Mouse (Mus musculus) brown adipose tissue, adult 24 weeks (tissue): ENCODE results near the gene Fam83b. TPM values are rescaled to one million over a fixed set of nuclear protein-coding genes. Genes with fewer than 3 reads are reported as not detected.

ENCODE experiments used
- H3K27ac ChIP-seq: fragments of 200-500 bp; replicated peaks from 2 replicates; pipeline ENCODE4 v1.5.1; 2012; ENCODE audit warnings: low read depth, mild to moderate bottlenecking, low read length
- H3K4me1 ChIP-seq: fragments of 200-500 bp; 2 replicates; pipeline ENCODE4 v1.6.1; 2012; ENCODE audit warnings: low read length, mixed read lengths; ENCODE audit not compliant: control insufficient read depth, insufficient read depth, insufficient read length
- H3K4me3 ChIP-seq: fragments of 200-500 bp; 2 replicates; pipeline ENCODE4 v1.5.1; 2012; ENCODE audit warnings: low read depth, mild to moderate bottlenecking, low read length, moderate library complexity; ENCODE audit not compliant: insufficient read depth
- polyA plus RNA-seq: library from polyadenylated mRNA; stranded (reverse); fragments of >200 nt; gene quantifications from 2 replicates; pipeline ENCODE4 v1.2.4, GENCODE M21; 2012; ENCODE audit not compliant: missing spikeins, insufficient read depth, insufficient read length

Fam83b gene
- polyA plus RNA-seq = not detected in 2 replicates

- no peak within 1 kb of the TSS for H3K27ac ChIP-seq
- 0 out of 2 replicates have a peak, but pooled peaks cover 2% of the 10 kb centered on the region for H3K4me1 ChIP-seq
- peak within 1 kb of the TSS; percentile 29 for H3K4me3 ChIP-seq
Measured at GRCm38 (mm10) chr9:76566515-76567280, at the start of gene Fam83b. TSS of gene Fam83b (minus strand) at chr9:76567116.

DNA sequence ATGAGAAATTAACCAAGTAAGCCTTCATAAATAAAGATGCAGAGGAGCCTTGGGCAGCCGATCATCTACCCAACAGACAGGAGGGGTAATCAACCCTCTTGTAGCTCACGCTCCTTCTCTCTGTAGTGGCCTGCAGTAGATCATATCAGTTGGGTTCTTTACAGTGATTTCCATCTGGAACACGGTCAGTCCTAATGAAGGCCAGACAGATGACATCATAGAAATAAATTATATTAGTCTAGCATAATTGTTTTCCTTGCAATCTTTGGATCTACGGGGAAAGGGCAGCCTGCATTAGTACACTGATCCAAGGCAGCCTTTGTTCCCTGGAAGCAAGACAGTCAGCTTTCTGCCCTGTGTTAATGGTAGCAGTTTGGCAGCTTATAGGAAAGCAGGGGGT, 47.2 kb upstream of the Fam83b start:
- Histone ChIP-seq H3K27ac (no peak overlapping the region), H3K4me3 (no peak overlapping the region), H3K4me1 (no peaks in the 10 kb centered on the region)

- Histone ChIP-seq H3K4me3 (no peak overlapping the region), H3K4me1 (no peaks in the 10 kb centered on the region), H3K27ac (no peak overlapping the region)
Measured at GRCm38 (mm10) chr9:76603744-76604143, 36.8 kb upstream of the Fam83b start.

DNA sequence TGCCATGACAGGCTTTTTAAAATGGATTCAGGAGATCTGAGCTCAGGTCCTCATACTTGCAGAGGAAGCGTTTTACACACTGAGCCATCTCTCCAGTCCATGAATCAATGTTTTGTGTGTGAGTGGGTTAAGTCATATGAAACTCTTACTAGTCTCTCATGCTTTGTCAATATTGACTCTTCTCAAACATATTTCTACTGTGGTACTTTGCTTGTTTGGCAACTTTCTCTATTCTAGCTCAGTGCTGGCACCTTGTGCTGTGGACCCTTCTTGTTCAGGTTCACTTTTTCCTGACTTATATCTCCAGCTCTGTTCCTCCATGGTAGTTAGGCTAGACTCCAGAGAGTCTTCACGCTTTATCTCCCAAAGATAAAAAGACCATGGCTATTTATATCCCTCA, 36.0 kb upstream of the Fam83b start:
- H3K4me1 ChIP-seq = no peaks in the 10 kb centered on the region
- no peak overlapping the region for H3K27ac ChIP-seq
- H3K4me3 ChIP-seq = no peak overlapping the region

- no peak overlapping the region for H3K27ac ChIP-seq
- no peak overlapping the region for H3K4me3 ChIP-seq
Measured at GRCm38 (mm10) chr9:76597395-76597794, 30.5 kb upstream of the Fam83b start.

GRCm38 (mm10) chr9:76593841-76594240, 26.9 kb upstream of the Fam83b start:
- no peaks in the 10 kb centered on the region for H3K4me1 ChIP-seq
- no peak overlapping the region for H3K4me3 ChIP-seq
- no peak overlapping the region for H3K27ac ChIP-seq

More at GRCm38 (mm10) chr9:76597395-76597794, 30.5 kb upstream of the Fam83b start:
- no peaks in the 10 kb centered on the region for H3K4me1 ChIP-seq

DNA sequence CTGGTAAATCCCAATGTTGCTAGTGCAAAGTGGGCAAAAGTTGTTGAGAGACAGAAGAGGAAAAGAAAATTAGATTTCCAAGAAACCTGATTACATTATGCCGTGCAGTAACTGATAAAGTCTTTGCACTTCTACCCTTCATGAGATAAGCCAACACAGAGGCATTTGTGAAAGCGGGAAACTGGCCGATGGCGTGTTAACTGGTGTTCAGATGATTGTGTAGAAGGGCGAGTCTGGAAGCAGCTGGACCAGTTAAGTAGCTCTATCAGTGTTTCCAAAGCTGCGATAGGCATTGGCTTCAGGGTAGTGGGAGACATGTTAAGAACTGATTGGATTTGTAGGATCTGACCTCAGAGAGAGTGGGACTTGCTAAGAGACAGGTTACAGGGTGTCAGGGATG, 17.0 kb upstream of the Fam83b start:
- Histone ChIP-seq H3K27ac (no peak overlapping the region), H3K4me1 (no peaks in the 10 kb centered on the region), H3K4me3 (no peak overlapping the region)

DNA sequence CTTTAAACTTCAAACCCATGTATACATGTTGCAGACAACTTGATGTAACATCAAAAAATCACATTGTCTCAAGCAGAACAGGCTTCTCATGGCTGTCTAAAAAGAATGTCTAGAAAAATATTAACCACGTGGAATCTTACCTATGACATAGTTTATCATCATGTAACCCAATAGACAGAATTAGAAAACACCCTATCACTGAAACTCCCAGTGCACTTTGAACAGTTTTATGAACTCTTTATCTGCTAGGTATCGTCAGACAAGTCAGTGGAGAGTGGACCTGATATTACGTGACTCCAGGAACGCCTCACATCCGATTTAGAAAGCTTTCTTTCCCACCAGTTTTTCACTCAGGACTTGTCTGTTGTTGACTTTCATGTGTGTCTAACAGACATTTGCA, 15.1 kb upstream of the Fam83b start:
- no peaks in the 10 kb centered on the region for H3K4me1 ChIP-seq
- H3K27ac ChIP-seq = no peak overlapping the region
- no peak overlapping the region for H3K4me3 ChIP-seq

DNA sequence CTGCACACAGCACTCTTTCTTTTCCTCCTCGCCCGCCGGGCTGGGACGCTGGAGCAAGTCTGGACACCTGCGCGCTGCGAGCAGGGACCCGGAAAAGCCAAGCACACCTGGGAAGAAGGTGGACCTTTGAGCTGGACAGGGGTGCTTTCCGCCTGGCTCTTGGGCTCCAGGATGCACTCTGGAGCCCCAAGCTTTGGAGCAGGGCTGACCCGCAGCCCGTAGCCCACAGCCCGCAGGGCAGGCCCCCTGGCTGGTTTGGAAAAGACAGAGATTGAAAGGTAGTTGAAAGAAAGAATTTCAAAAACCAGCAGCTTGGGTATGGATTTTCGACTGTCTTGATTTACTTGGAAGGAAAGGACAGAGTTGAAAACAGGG, 352 bp upstream of the Fam83b start:
- Histone ChIP-seq H3K27ac (no peak overlapping the region), H3K4me1 (0 out of 2 replicates have a peak, but pooled peaks cover 2% of the 10 kb centered on the region), H3K4me3 (peak overlapping the region; percentile 29)

- no peak overlapping the region for H3K27ac ChIP-seq
- 0 out of 2 replicates have a peak, but pooled peaks cover 2% of the 10 kb centered on the region for H3K4me1 ChIP-seq
- no peak overlapping the region for H3K4me3 ChIP-seq
Measured at GRCm38 (mm10) chr9:76565656-76566055, 1.3 kb downstream of the Fam83b start.

- H3K4me3 ChIP-seq = no peak overlapping the region
- no peak overlapping the region for H3K27ac ChIP-seq
- H3K4me1 ChIP-seq = 0 out of 2 replicates have a peak, but pooled peaks cover 2% of the 10 kb centered on the region
Measured at GRCm38 (mm10) chr9:76564071-76564470, 2.8 kb downstream of the Fam83b start.

GRCm38 (mm10) chr9:76562794-76563193, 4.1 kb downstream of the Fam83b start:
- 0 out of 2 replicates have a peak, but pooled peaks cover 2% of the 10 kb centered on the region for H3K4me1 ChIP-seq
- no peak overlapping the region for H3K27ac ChIP-seq
- H3K4me3 ChIP-seq = no peak overlapping the region

GRCm38 (mm10) chr9:76559240-76559639, 7.7 kb downstream of the Fam83b start:
- Histone ChIP-seq H3K4me3 (no peak overlapping the region), H3K27ac (no peak overlapping the region), H3K4me1 (no peaks in the 10 kb centered on the region)

DNA sequence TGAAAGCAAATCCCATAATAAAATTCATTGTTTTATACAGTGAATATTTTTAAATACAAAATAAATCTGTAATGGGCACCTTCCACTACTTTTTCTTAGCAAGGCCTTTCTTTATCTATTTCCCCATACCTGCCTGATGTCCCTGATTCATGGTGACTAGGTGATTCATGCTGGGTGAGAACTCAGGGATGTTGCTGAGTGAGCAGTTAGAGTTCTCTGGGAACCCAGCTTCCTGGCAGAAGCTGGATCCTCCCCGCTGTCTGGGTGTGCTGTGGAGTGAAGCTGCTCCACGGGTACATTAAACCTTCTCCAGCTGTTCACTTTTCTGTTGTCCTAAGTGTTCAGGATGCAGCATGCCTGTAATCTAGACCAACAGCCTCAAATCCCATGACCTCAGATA, 13.2 kb downstream of the Fam83b start:
- no peaks in the 10 kb centered on the region for H3K4me1 ChIP-seq
- H3K4me3 ChIP-seq = no peak overlapping the region
- no peak overlapping the region for H3K27ac ChIP-seq

DNA sequence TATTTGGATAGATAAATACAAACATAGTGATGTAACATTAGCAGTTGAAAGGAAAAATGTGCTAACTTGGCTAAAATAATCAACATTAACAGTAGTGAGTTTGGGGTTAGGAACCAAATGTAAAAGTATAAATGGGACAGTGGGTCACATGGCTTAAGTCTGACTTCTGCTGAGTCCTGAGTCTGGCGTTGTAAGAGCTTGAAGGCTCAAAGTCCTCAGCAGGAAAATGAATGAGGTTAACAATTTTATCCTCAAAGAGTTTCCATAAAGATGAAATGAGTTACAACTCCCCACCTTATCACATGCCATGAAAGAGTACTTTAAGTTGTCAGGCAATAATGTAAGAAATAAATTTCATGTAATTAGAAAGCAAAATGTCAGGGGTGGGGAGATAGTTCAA, 13.8 kb downstream of the Fam83b start:
- Histone ChIP-seq H3K4me1 (no peaks in the 10 kb centered on the region), H3K4me3 (no peak overlapping the region), H3K27ac (no peak overlapping the region)

- Histone ChIP-seq H3K4me3 (no peak overlapping the region), H3K4me1 (no peaks in the 10 kb centered on the region), H3K27ac (no peak overlapping the region)
Measured at GRCm38 (mm10) chr9:76546714-76547113, 20.2 kb downstream of the Fam83b start.
